Mouse (Mus musculus) MEL (cell line): ENCODE results near the gene Lix1l.

Experiments used
- CTCF ChIP-seq, 3 experiments: IDR thresholded peaks in 2 of 3; conservative IDR thresholded peaks in 1 of 3; 2 replicates each; pipeline ENCODE4 v1.5.1; 2011 to 2012; ENCODE audit warnings: low read length in 3 of 3, low read depth in 2 of 3, mild to moderate bottlenecking in 2 of 3, improper control_type of control experiment in 1 of 3, inconsistent platforms in 1 of 3, mixed read lengths in 1 of 3, moderate library complexity in 1 of 3; ENCODE audit not compliant: control insufficient read depth in 1 of 3, insufficient read depth in 1 of 3, poor library complexity in 1 of 3, severe bottlenecking in 1 of 3
- MAX ChIP-seq: IDR thresholded peaks from 2 replicates; pipeline ENCODE4 v1.6.1; 2011; ENCODE audit warnings: low read length, improper control_type of control experiment
- ZNF384 ChIP-seq: IDR thresholded peaks from 2 replicates; pipeline ENCODE4 v1.6.1; 2012; ENCODE audit warnings: low read depth, mild to moderate bottlenecking, inconsistent platforms, low read length, improper control_type of control experiment

DNA sequence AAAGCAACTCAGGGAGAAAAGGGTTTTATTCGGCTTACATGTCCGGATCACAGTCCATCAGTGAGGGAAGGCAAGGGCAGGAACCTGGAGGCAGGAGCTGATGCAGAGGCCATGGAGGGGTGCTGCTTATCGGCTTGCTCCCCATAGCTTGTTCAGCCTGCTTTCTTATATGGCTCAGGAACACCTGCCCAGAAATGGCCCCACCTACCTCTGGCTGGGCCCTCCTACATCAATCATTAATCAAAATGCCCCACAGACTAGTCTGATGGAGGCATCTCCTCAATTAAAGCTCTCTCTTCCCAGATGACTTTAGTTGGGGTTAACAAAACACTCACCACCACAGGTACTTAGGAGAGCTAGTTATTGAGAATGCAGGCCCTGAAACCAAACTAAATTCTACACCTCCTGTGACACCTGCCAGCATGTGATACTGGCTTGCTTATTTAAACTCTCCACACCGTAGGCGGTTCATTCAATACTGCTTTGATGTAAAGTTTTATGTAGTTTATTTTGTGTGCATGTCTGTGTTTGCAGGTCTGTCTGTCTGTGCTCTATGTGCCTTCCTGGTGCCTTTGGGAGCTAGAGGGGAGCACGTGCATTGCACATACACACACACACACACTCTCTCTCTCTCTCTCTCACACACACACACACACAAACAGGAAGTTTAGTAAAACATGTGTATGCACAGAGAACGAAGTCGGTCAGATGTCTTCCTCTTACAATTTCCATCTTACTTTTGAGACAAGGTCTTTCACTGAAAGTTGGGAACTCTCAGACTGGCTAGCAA is 34.1 kb upstream of the Lix1l start:
- TF ChIP-seq ZNF384 (no peak), CTCF (IDR thresholded peaks at IDR 0.05 in 2 of 3, conservative IDR thresholded peaks at IDR 0.05 in 1 of 3; ENCODE audit: control insufficient read depth in 1 of 3, insufficient read depth in 1 of 3, low read depth in 2 of 3, low read length in 3 of 3, poor library complexity in 1 of 3, severe bottlenecking in 1 of 3) (no peak), MAX (no peak)
